Mouse (Mus musculus) heart, embryonic 14.5 days (tissue): Measurements from ENCODE around the gene Fibcd1. TPM values are rescaled to one million over a fixed set of nuclear protein-coding genes. Genes with fewer than 3 reads are reported as not detected.

Experiments
- ATAC-seq: fragments of 200-750 bp; cut with Nextera tagmentation; 2 replicates; pipeline ENCODE4 v1.8.0; 2017; ENCODE audit warnings: low read depth, moderate TSS enrichment; ENCODE audit not compliant: insufficient number of reproducible peaks, insufficient read depth, low FRiP score
- H3K27ac ChIP-seq, 2 experiments: fragments of 200-500 bp in 1 of 2; fragments of 300-500 bp in 1 of 2; sonication (generic) in 1 of 2; replicated peaks in 1 of 2; 2 replicates each; pipeline ENCODE4 v1.5.1; 2012 to 2014; ENCODE audit warnings: low read depth in 2 of 2, low read length in 2 of 2, control low read depth in 1 of 2, mild to moderate bottlenecking in 1 of 2, mixed read lengths in 1 of 2; ENCODE audit not compliant: control insufficient read depth in 1 of 2, insufficient read depth in 1 of 2
- H3K27me3 ChIP-seq: fragments of 300-500 bp; sonication (generic); 2 replicates; pipeline ENCODE4 v1.6.1; 2014; ENCODE audit warnings: mild to moderate bottlenecking, low read length, control low read depth; ENCODE audit not compliant: control insufficient read depth, insufficient read depth
- H3K36me3 ChIP-seq: fragments of 300-500 bp; sonication (generic); 2 replicates; pipeline ENCODE4 v1.6.1; 2014; ENCODE audit warnings: mild to moderate bottlenecking, control low read depth, low read length, mixed read lengths; ENCODE audit not compliant: control insufficient read depth, insufficient read depth
- H3K4me1 ChIP-seq, 2 experiments: fragments of 200-500 bp in 1 of 2; fragments of 300-500 bp in 1 of 2; sonication (generic) in 1 of 2; 2 replicates each; pipeline ENCODE4 v1.6.1; 2012 to 2014; ENCODE audit warnings: low read length in 2 of 2, control low read depth in 1 of 2, mixed read lengths in 1 of 2; ENCODE audit not compliant: control insufficient read depth in 2 of 2, insufficient read depth in 2 of 2
- H3K4me2 ChIP-seq: fragments of 300-500 bp; sonication (generic); 2 replicates; pipeline ENCODE4 v1.6.1; 2014; ENCODE audit warnings: mild to moderate bottlenecking, low read length
- H3K4me3 ChIP-seq, 2 experiments: fragments of 200-500 bp in 1 of 2; fragments of 300-500 bp in 1 of 2; sonication (generic) in 1 of 2; 2 replicates each; pipeline ENCODE4 v1.5.1; 2012 to 2014; ENCODE audit warnings: low read length in 2 of 2, mild to moderate bottlenecking in 2 of 2, control low read depth in 1 of 2, low read depth in 1 of 2, moderate library complexity in 1 of 2; ENCODE audit not compliant: control insufficient read depth in 1 of 2, insufficient read depth in 1 of 2
- H3K9ac ChIP-seq: fragments of 300-500 bp; sonication (generic); 2 replicates; pipeline ENCODE4 v1.6.1; 2014; ENCODE audit warnings: mild to moderate bottlenecking, low read length
- H3K9me3 ChIP-seq: fragments of 300-500 bp; sonication (generic); 2 replicates; pipeline ENCODE4 v1.6.1; 2016; ENCODE audit warnings: low read length, control low read depth; ENCODE audit not compliant: control insufficient read depth
- WGBS: fragments of 180-500 bp; shearing (Covaris S2); extraction: QIAGEN DNeasy Blood & Tissue Kit; methylation state at CpG from one replicate; pipeline ENCODE4 v1.1.7; 2014; 5-methylcytosine and 5-hydroxymethylcytosine counted together
- polyA plus RNA-seq: library from polyadenylated mRNA; unstranded; fragments of >200 nt; fragmentation: Nextera tagmentation; extraction: Ambion mirVana; gene quantifications from 2 replicates; pipeline ENCODE4 v1.2.1, GENCODE M21; 2014

Gene Fibcd1
- polyA plus RNA-seq, 1 experiment from 2014 or later, result 0.04 TPM

GRCm38 (mm10) chr2:31844729-31845136 is 1.1 kb downstream of the Fibcd1 start:
- Histone ChIP-seq H3K9ac (no peak overlapping the region), H3K9me3 (no peaks in the 10 kb centered on the region), H3K27ac (no peak overlapping the region), H3K27me3 (peaks cover 70% of the 10 kb centered on the region), H3K4me3 (no peak overlapping the region), H3K36me3 (no peaks in the 10 kb centered on the region), H3K4me1 (peaks cover 0 to 14% of the 10 kb centered on the region in 2 experiments; a peak in 3 of 4 replicates), H3K4me2 (no peak overlapping the region)
- ATAC-seq, result no peak
- 6% methylated on average over 10 of the region's 10 CpGs for WGBS

GRCm38 (mm10) chr2:31838868-31839267 is 6.9 kb downstream of the Fibcd1 start:
- 47% methylated on average over 1 of the region's 1 CpGs for WGBS
- ATAC-seq, result no peak

GRCm38 (mm10) chr2:31836985-31837384 is 8.8 kb downstream of the Fibcd1 start:
- no peak overlapping the region for H3K9ac ChIP-seq
- no peak overlapping the region for H3K4me2 ChIP-seq
- H3K4me1 ChIP-seq, result no peaks in the 10 kb centered on the region
- H3K27me3 ChIP-seq, result peaks cover 44% of the 10 kb centered on the region
- H3K4me3 ChIP-seq, result no peak overlapping the region
- no peak overlapping the region for H3K27ac ChIP-seq
- H3K9me3 ChIP-seq, result no peaks in the 10 kb centered on the region
- WGBS, result 26% methylated on average over 6 of the region's 6 CpGs
- no peak for ATAC-seq
- H3K36me3 ChIP-seq, result no peaks in the 10 kb centered on the region

More at GRCm38 (mm10) chr2:31838868-31839267, 6.9 kb downstream of the Fibcd1 start:
- no peaks in the 10 kb centered on the region for H3K4me1 ChIP-seq
- H3K27ac ChIP-seq, result no peak overlapping the region
- H3K4me2 ChIP-seq, result no peak overlapping the region
- H3K27me3 ChIP-seq, result peaks cover 48% of the 10 kb centered on the region
- no peak overlapping the region for H3K9ac ChIP-seq
- H3K9me3 ChIP-seq, result no peaks in the 10 kb centered on the region
- H3K36me3 ChIP-seq, result no peaks in the 10 kb centered on the region
- no peak overlapping the region for H3K4me3 ChIP-seq

- no peak overlapping the region for H3K4me2 ChIP-seq
- H3K36me3 ChIP-seq, result no peaks in the 10 kb centered on the region
- no peak overlapping the region for H3K9ac ChIP-seq
- no peaks in the 10 kb centered on the region for H3K9me3 ChIP-seq
- no peak for ATAC-seq
- no peak overlapping the region for H3K27ac ChIP-seq
- WGBS, result 75% methylated on average over 10 of the region's 10 CpGs
- peaks cover 37% of the 10 kb centered on the region for H3K27me3 ChIP-seq
- H3K4me1 ChIP-seq, result no peaks in the 10 kb centered on the region
- no peak overlapping the region for H3K4me3 ChIP-seq
These were observed 9.7 kb downstream of the Fibcd1 start for GRCm38 (mm10) chr2:31836091-31836490.

GRCm38 (mm10) chr2:31828311-31828825 is 17.4 kb downstream of the Fibcd1 start:
- Histone ChIP-seq H3K4me3 (no peak overlapping the region), H3K36me3 (no peaks in the 10 kb centered on the region), H3K27ac (no peak overlapping the region), H3K4me2 (no peak overlapping the region), H3K27me3 (peaks cover 7% of the 10 kb centered on the region; the same call in 1 of the 2 replicates), H3K9me3 (no peaks in the 10 kb centered on the region), H3K4me1 (peaks cover 4 to 7% of the 10 kb centered on the region in 2 experiments; a peak in 1 of 4 replicates), H3K9ac (no peak overlapping the region)
- 19% methylated on average over 4 of the region's 4 CpGs for WGBS
- ATAC-seq, result no peak

GRCm38 (mm10) chr2:31827877-31828276 is 17.9 kb downstream of the Fibcd1 start:
- no peak for ATAC-seq
- Histone ChIP-seq H3K27me3 (peaks cover 7% of the 10 kb centered on the region), H3K4me1 (peaks cover 5 to 12% of the 10 kb centered on the region in 2 experiments), H3K36me3 (no peaks in the 10 kb centered on the region), H3K9me3 (no peaks in the 10 kb centered on the region), H3K4me2 (no peak overlapping the region), H3K27ac (no peak overlapping the region), H3K9ac (no peak overlapping the region), H3K4me3 (no peak overlapping the region)
- WGBS, result 41% methylated on average over 7 of the region's 7 CpGs

GRCm38 (mm10) chr2:31826094-31827085 is 19.4 kb downstream of the Fibcd1 start:
- 78% methylated on average over 14 of the region's 14 CpGs for WGBS
- H3K4me1 ChIP-seq, result peaks cover 6 to 15% of the 10 kb centered on the region in 2 experiments

More at GRCm38 (mm10) chr2:31826094-31827085, 19.4 kb downstream of the Fibcd1 start:
- Histone ChIP-seq H3K27ac (no peak overlapping the region), H3K36me3 (no peaks in the 10 kb centered on the region), H3K4me3 (no peak overlapping the region), H3K4me2 (no peak overlapping the region), H3K9ac (no peak overlapping the region), H3K9me3 (no peaks in the 10 kb centered on the region), H3K27me3 (peaks cover 19% of the 10 kb centered on the region)
- ATAC-seq, result no peak
